Mouse (Mus musculus) small intestine, adult 2 months (tissue): ENCODE data around the gene 2310007B03Rik. TPM values are rescaled to one million over a fixed set of nuclear protein-coding genes. Genes with fewer than 3 reads are reported as not detected.

ENCODE experiments used
- H3K27ac ChIP-seq: fragments of 200-500 bp; 2 replicates; pipeline ENCODE4 v1.5.1; 2012; ENCODE audit warnings: low read depth, low read length, control low read depth, inconsistent platforms; ENCODE audit not compliant: insufficient read depth
- H3K27me3 ChIP-seq: fragments of 200-500 bp; 2 replicates; pipeline ENCODE4 v1.6.1; 2012; ENCODE audit warnings: mild to moderate bottlenecking, moderate library complexity, low read length, inconsistent platforms; ENCODE audit not compliant: control insufficient read depth, insufficient read depth
- H3K36me3 ChIP-seq: fragments of 200-500 bp; 2 replicates; pipeline ENCODE4 v1.6.1; 2012; ENCODE audit warnings: mild to moderate bottlenecking, low read length, control low read depth, inconsistent platforms; ENCODE audit not compliant: control insufficient read depth, insufficient read depth
- H3K4me1 ChIP-seq: fragments of 200-500 bp; 2 replicates; pipeline ENCODE4 v1.6.1; 2012; ENCODE audit warnings: low read length, inconsistent platforms, mixed read lengths; ENCODE audit not compliant: control insufficient read depth, insufficient read depth, insufficient read length
- H3K4me3 ChIP-seq: fragments of 200-500 bp; 2 replicates; pipeline ENCODE4 v1.5.1; 2012; ENCODE audit warnings: low read depth, mild to moderate bottlenecking, control low read depth, inconsistent platforms, low read length, moderate library complexity
- CTCF ChIP-seq: fragments of 200-500 bp; IDR thresholded peaks from 2 replicates; pipeline ENCODE4 v1.5.1; 2012; ENCODE audit warnings: low read depth, mild to moderate bottlenecking, control low read depth, inconsistent platforms, low read length, moderate library complexity, mixed read lengths; ENCODE audit not compliant: insufficient replicate concordance, insufficient read length; ENCODE audit errors: extremely low read depth
- POLR2A ChIP-seq: fragments of 200-500 bp; IDR thresholded peaks from 2 replicates; pipeline ENCODE4 v1.6.1; 2012; ENCODE audit warnings: low read depth, mild to moderate bottlenecking, control low read depth, inconsistent platforms, low read length, moderate library complexity
- WGBS: fragments of 180-500 bp; shearing (Covaris S2); methylation state at CpG from one replicate; pipeline ENCODE4 v1.1.7; 2018; 5-methylcytosine and 5-hydroxymethylcytosine counted together
- polyA plus RNA-seq: library from polyadenylated mRNA; depleted of rRNA; stranded (reverse); fragments of >200 nt; gene quantifications from 2 replicates; pipeline ENCODE4 v1.2.3, GENCODE M21; 2012

The 2310007B03Rik gene
- polyA plus RNA-seq, 1 experiment = 13.5 TPM

DNA sequence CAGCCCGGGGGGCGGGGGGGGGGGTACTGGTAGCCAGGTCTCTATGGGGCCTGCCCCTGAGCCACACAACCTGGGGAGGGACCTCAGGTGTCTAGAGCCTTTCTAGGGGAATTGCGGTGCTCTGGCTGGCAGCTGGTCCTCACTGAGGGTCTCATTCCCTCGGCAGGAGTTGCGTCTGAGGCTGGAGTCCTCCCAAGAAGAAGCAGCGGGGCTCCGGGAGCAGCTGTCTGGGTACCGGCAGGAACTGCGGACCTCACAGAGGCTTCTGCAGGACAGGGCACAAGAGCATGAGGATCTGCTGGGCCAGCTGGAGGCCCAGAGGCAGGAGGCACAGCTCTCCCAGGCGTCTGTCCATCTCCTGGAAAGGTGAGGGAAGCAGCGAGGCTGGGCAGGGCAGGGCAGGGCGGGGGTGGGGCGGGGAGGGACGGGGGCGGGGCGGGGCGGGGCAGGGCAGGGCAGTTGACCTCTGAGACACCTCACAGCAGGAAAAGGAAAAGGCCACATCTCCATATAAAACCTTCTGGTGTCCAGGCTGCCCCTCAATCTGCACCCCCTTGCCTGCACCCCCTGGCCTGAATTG lies 30.1 kb upstream of the 2310007B03Rik start:
- H3K27ac ChIP-seq = no peak overlapping the region
- H3K4me1 ChIP-seq = peaks cover 23% of the 10 kb centered on the region
- peak overlapping the region; percentile 5; the same call in 1 of the 2 replicates for H3K4me3 ChIP-seq
- 16% methylated on average over 13 of the region's 17 CpGs for WGBS
- H3K36me3 ChIP-seq = no peaks in the 10 kb centered on the region
- no peaks in the 10 kb centered on the region for H3K27me3 ChIP-seq
- TF ChIP-seq POLR2A = no peak
- TF ChIP-seq CTCF = no peak

DNA sequence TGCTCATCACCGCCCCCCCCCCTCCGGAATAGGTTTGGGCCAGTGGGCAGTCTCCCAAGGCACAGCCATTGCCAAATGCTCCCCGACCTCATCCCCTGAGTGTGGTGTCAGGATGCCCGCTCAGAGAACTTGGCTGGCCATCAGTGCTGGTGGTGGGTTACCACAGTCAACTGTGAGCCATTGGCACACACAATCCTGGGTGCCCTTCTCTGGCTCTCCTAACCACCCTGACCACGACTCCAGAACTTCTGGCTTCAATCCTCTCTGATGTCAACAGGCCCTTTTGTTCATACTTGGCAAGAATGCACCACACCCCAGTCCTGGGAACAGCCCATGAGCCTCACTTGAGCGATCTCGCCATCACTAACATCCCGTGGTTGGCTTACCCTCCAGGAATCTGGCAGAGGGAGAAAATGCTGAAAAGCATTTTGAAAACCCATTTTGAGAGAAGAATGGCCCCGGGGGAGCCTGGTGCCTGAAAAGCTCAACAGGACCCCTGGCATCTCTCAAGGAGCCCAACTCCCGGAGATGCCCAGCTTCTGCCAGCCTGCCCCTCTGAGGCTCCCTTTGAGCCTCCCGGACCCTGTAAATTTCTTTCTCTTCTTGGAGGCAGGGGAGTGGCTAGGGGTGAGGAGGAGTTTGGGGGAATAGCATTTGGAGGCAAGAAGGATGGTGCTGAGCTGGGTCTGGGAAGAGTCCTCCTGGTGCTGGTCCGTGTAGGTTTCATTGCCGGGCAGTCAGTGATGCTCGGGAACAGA lies 23.5 kb upstream of the 2310007B03Rik start:
- WGBS = 74% methylated on average over 14 of the region's 14 CpGs
- Histone ChIP-seq H3K4me3 (no peak overlapping the region), H3K27me3 (no peaks in the 10 kb centered on the region; the same call in 1 of the 2 replicates), H3K27ac (no peak overlapping the region), H3K36me3 (no peaks in the 10 kb centered on the region), H3K4me1 (peaks cover 10% of the 10 kb centered on the region)
- no peak for TF ChIP-seq CTCF
- no peak for TF ChIP-seq POLR2A

DNA sequence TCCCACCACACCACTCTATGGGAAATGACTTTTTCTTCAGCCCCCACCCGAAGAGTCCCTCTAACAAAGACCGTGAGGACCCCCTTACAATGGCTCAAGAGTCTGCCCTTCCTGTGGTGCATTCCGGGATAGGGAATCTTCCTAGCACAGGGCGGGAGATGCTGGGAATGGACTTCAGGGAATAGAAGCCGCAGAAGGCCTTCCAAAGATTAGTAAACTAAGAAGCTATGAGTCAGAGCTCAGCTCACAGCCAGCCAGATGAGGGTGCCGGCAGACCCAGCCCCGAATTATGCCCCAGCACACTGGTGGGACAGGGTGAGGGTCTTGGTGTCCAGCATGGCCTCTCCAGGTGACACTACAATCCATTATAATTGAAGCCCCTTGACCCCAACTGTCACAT lies 21.5 kb upstream of the 2310007B03Rik start:
- TF ChIP-seq POLR2A (no peak), CTCF (no peak)
- Histone ChIP-seq H3K27ac (no peak overlapping the region), H3K27me3 (no peaks in the 10 kb centered on the region; the same call in 1 of the 2 replicates), H3K4me1 (peaks cover 5% of the 10 kb centered on the region), H3K36me3 (no peaks in the 10 kb centered on the region), H3K4me3 (no peak overlapping the region)
- 82% methylated on average over 7 of the region's 7 CpGs for WGBS

DNA sequence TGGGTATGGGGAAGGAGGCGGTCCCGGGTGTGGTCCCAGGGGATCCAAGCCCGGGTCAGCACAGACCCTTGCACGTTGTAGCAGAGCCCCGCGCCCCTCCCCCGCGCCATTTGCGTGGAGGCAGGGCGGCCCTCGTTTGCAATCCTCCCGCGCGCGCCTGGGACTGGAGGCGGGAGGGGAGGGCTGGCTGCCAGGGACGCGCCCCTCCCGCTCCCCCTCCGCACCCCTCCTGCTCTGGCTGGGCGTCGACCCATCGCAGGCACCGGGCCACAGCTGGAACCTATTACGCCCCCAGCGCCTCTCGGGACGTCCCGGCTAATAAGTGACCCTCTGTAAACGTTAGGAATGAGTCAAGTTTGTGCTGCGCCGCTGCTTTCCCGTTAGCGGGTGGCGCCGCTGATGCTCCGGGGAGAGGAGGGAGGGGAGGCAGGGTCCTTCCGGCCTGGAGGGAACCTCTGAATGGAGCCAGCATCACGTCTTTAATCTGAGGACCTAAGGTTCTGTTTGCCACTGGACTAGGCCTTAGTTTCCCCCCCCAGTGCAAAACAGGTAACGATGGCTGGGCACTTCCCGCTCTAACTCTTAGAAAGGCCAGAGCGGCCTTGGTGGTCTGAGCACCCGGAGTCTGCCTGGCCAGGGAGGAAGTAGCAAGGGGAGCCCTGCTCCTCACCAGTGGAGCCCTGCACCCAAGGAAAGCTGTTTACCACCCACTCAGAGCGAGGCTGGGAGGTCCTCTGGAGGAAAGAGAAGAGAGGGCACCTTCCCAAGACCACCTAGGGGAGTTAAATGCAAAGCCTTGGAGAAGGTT lies 16.0 kb upstream of the 2310007B03Rik start:
- 7% methylated on average over 44 of the region's 44 CpGs for WGBS
- no peaks in the 10 kb centered on the region for H3K36me3 ChIP-seq
- no peak overlapping the region for H3K27ac ChIP-seq
- H3K4me1 ChIP-seq = peaks cover 4% of the 10 kb centered on the region; the same call in 1 of the 2 replicates
- TF ChIP-seq POLR2A (no peak), CTCF (no peak)
- peaks cover 5% of the 10 kb centered on the region for H3K27me3 ChIP-seq
- H3K4me3 ChIP-seq = peak overlapping the region; percentile 22; the same call in 1 of the 2 replicates

DNA sequence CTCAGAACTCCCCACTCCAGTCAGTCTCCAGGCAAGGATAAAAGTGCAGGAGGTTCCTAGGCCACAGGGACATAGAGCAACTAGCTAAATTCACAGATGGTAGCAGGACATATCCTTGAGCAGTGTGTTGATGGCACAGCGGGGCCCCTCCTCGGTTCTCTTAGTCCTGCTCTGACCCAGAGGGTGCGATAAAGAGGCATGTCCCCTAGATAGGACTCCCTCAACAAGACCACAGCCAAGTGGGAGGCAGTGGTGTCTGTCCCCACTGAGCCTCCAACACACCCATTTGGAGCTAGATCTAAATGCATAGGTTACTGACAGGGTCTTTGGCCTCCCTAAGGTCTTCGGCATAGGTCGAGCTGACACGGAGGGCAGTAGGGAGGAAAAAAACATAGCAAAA lies 15.1 kb upstream of the 2310007B03Rik start:
- no peaks in the 10 kb centered on the region for H3K36me3 ChIP-seq
- 54% methylated on average over 6 of the region's 6 CpGs for WGBS
- H3K4me3 ChIP-seq = no peak overlapping the region
- TF ChIP-seq POLR2A (no peak), CTCF (no peak)
- no peak overlapping the region for H3K27ac ChIP-seq
- H3K4me1 ChIP-seq = peaks cover 4% of the 10 kb centered on the region; the same call in 1 of the 2 replicates
- peaks cover 5% of the 10 kb centered on the region for H3K27me3 ChIP-seq

DNA sequence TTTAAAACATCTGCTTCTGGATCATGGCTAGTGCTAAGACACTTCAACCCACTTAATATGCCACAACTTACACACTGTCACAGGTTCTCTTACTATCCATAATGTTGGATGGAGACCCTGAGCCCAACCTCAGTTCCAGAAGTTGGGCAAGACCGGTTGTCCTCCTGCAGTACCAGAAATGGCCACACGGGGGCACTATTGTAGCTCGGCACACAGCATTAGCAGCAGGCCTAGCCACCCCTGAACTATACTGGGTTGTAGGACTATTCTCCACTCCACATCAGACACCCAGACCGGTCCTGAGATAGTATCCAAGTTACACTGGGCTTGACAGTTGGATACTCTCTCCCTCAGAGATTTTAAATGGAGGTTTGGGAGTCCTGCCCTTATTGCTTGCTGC lies 13.7 kb upstream of the 2310007B03Rik start:
- H3K27ac ChIP-seq = no peak overlapping the region

More for the DNA sequence above, 13.7 kb upstream of the 2310007B03Rik start:
- peak; percentile 97; the same call in 1 of the 2 replicates for TF ChIP-seq CTCF
- no peak for TF ChIP-seq POLR2A
- Histone ChIP-seq H3K4me1 (peaks cover 4% of the 10 kb centered on the region; the same call in 1 of the 2 replicates), H3K4me3 (no peak overlapping the region), H3K27me3 (peaks cover 5% of the 10 kb centered on the region), H3K36me3 (no peaks in the 10 kb centered on the region)
- WGBS = 2% methylated on average over 4 of the region's 4 CpGs
